Mouse (Mus musculus): ENCODE data around the gene Hspb3.

The Hspb3 gene

GRCm38 (mm10) chr13:113663151-113663779 is at the start of gene Hspb3:
TSS of gene Hspb3 (minus strand) at chr13:113663676.
- peak; percentile 97 to 98 for DNase-seq

DNA sequence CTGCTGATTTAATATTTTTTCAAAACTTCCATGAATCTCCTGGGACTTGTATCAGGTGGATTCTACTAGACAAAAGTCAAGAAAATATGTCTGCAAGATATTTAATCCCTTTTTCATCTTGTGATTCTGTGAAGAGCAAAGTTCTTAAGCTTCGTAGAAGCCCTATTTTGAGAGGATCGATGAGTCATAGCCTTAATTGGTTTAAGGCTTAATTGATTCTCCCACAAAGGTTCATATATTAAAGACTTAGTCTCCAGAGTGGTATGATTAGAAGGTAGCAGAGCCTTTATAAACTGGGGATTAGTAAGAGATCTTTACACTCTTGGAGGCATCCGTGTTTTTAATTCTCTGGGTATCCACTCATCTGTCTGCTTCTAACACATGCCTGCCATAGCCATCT is 49.7 kb upstream of the Hspb3 start:
- DNase-seq = no peak

DNA sequence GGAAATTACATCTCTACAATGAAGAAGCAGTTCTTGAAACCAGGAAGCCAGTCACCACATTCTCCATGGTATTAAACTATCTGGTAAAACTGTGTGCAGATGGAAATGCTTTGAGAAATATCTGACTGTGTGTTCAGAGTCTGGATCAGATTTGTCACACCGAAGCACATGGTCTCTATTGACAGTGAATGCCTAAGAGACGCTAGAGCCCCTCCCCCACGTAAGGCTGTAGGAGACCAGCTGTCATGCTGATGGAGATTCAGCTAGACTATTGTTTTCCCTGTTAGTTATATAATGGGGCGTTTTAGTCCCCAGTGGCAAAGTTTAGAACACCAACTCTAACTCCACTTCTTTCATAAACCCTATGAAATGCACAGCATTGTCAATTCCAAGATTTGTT is 42.7 kb upstream of the Hspb3 start:
- peak in 1 of 2 experiments; percentile 11 for DNase-seq

DNA sequence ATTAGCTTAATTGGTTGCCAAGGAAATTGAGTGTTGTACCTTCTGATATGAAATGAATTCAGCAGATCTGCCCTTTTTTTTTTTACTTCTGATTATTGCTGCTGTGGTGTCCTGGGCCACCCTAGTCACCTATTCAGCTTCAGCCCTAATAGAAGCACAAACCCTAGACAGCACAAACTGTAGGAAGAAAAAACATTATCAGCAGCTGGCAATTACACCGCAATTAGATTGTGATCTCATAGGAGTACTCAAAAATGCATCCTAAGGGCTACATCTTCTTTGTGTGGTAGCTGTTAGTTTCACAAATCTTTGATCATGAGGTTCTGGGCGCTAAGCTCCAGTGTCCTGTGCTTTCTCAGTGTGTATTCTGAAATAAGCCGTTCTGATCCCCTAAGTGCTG is 37.7 kb upstream of the Hspb3 start:
- no peak for DNase-seq

DNA sequence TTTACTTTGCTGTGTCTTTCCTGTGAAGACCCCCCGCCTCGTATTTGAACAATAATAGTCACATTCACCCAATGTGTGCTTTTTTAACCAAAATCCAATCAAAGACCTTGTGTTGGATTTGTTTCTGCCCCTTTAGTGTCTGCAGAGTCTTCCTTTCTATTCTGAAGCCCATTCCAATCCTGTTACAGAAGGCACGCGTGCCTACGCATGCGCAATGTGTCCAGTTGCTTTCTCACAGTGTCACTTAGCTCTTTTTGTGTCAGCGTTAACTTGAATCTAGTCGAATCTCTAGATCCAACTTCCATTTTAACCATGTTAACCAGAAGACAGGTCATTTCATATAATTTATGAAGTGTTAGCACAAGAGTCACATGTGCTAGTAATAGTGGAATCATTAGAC is 36.5 kb upstream of the Hspb3 start:
- no peak for DNase-seq

DNA sequence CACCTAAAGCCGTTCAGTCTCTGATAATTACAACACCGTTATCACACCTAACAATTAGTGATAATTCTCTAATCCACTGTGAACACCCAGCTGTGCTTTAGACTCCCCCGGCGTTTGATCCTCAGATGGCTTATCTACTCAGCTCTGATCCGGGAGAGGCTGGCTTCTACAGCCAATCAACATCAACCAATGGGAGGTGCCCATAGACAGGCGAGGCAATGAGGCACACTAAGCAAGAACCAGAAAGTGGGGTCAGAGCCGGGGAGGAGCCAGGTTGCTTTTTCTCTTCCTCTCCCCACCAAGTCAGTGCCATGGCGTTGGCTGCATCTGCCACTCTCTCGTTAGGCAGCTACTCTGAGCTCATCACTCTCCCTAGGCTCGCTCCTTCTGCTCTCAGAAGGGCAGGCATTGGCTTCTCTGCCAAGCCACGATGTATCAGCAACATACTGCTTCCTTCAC is 36.0 kb upstream of the Hspb3 start:
- DNase-seq = peak; percentile 9 to 19

DNA sequence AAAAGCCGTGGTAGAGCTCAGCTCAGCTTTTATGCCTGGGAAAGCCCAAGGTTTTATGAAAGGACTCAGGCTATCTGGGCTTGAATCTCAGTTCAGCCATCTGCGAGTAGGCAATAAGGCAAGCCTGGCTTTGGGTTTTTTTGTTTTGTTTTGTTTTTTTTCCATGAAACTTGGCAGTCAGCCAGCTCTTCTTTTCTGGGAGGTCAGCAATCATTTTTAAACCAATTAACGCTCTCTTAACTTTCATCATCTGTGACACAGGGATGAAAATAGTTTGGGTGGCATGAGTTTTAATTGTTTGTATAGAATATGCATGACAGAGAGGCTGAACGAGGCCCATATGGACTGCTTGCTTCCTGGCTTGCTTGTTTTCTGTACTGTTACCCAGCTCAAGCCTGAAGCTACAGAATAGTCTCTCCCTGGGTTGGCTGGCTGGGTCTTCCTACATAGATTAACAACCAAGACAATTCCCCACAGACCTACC is 33.4 kb upstream of the Hspb3 start:
- DNase-seq = peak; percentile 21 to 29

DNA sequence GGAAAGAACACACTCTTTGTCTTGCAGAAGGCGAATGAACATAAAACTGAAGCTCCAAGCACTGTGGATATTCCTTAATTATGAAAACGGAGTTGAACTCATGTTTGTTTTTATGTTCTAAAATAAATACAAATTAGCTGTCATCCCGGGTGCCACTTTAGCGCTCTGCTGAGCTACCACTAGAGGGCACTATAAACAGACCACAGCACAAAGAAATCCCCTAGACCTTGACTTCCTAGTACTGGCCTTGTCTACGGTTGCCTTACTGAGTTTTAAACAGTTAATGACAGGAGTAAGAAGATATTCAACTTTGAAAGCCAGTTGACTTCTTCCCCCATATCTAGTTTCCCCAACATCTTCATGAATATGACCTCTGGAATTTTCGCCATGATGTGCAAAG is 29.9 kb upstream of the Hspb3 start:
- peak; percentile 50 to 56 for DNase-seq

GRCm38 (mm10) chr13:113691644-113692043 is 28.2 kb upstream of the Hspb3 start:
- no peak for DNase-seq

GRCm38 (mm10) chr13:113689883-113690282 is 26.4 kb upstream of the Hspb3 start:
- no peak for DNase-seq

GRCm38 (mm10) chr13:113686691-113687121 is 23.2 kb upstream of the Hspb3 start:
- no peak for DNase-seq

DNA sequence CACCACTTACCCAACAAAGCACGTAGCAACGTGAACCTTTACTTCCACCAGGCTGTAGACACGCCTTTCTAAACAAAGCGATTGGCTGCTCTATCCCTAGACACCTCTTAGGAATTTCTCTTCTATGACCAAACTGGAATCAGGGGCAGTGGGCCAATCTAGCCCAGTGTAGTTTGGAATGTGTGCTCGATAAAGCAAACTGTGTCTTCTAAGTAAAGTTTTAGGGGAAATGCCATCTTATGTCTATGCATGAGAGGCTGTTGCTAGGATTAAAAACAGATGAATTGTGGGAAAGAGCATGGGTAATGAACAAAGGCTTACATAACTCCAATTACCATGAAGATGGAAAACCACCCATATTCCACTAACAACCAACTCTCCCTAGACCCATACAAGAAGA is 19.3 kb upstream of the Hspb3 start:
- DNase-seq = no peak

DNA sequence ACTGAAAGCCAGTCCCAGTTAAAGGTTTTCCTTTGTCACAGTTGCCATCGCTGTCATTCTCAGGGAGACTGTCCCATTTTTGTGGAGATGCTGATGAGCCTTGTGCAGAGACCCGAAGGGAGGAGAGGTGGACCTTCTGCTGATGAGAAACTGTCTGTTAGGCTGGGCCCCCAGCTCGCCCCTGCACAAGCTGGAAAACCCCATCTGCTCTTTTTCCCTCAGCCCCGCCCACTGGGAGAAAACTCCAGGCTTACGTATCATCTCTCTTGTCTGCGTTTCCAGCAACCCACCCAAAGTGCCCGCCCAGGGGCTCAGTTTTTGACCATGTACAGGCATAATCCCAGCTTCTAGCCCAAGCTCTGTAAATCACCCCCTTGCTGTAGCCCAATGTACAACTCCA is 17.2 kb upstream of the Hspb3 start:
- DNase-seq = no peak

- DNase-seq = peak; percentile 77 to 82
Measured at GRCm38 (mm10) chr13:113669459-113670077, 6.1 kb upstream of the Hspb3 start.

GRCm38 (mm10) chr13:113663883-113664282 is 407 bp upstream of the Hspb3 start:
- no peak for DNase-seq

DNA sequence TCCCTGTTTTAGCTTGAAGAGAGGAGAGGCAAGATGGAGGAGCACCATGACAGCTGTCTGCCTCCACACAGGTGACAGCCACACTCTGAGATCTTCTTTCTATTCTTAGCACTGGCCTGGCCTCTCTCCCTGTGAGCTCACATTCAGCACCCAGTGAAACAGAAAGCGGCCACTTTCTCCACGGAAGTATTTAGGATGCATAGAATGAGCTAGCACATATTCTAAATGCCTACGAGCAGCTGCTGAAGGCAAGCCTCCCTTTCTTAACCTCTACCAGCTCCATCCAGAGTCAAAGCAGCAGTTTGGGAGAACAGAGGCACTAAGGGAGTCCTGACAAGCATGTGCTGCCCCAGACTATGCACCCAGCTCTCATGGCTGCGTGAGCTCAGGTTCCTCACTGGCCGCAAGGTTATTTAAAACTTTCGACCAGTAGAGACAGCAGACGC is 1.6 kb downstream of the Hspb3 start:
- peak in 1 of 2 experiments; percentile 13 for DNase-seq

DNA sequence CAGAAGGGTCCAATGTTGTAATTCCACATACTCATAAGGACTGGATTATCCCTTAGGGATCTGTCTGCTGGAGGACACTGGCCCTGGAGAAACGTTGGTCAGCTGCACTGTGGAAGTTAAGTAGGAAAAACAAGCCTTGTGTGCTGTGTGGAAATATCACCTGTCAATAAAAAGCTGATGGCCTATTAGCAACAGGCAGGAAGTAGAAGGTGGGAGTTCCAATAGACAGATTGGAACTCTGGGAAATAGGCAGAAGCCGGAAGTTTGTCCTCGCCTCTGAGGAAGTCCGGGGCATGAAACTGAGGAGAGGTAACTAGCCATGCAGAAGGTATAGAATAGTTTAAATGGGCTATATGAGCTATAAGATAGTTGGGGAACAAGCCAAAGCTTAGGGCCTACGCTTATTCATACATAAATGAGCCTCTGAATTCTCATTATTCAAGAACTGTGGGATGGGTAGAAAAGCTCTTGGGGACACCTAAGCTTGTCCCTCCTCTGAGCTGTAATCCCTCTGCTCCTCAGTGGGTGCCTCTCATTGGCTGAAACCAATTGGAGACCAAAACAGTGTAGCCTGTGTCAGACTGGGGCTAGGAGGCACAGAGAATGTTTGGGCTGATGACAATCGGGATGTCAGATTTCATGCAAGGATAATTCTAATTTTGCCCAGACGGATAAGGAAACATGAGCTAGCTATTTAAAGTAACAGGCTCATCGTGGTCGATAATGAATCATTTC is 2.7 kb downstream of the Hspb3 start:
- DNase-seq = no peak

- DNase-seq = no peak
Measured at GRCm38 (mm10) chr13:113657204-113657603, 6.3 kb downstream of the Hspb3 start.

DNA sequence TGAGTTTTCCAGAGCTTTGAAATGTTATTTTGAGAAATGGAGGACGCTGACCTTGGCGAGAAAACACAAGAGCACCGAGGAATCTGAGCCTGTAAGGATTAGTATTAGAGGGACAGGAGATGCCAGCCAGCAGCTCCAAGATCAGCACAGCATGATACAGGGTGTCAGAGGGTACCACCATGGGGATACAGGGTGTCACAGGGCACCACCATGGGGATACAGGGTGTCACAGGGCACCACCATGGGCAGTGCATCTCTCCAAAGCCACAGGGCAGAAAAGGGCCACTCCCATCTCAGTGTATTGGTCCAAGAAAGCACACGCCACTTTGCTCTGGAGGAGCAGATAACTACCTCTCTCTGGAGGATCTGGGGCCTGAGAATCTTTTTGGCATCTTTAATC is 6.8 kb downstream of the Hspb3 start:
- DNase-seq = no peak

- no peak for DNase-seq
Measured at GRCm38 (mm10) chr13:113655511-113655910, 8.0 kb downstream of the Hspb3 start.

DNA sequence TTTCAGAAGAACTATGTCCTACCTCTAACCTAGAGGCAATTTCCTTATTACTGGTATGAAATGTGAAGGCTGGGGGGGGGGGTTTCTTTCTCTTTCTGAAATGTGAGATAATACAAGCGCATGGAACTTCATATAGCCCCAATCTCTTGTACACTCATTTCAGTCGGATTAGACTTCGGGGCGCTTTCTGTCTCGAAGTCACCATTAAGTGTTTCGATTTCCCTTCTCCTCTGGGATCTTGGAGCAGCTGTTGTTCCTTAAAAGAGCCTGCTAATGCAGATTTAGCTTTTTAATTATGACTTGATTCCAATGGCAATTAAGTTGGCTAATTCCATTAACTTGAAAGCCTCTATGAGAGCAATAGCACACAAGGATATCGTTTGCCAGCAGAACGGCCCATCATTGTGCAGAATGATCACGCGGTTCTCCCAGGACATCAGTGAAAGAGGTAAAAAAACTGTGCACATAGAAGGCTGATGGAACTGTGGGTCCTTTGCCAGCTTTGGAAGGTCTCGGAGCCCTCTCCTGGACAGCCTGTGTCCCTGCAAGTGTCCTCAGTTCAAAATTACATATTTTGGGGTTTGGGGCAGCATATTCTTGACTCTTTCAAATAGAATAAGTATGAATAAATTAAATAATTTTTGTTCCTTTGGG is 22.4 kb downstream of the Hspb3 start:
- DNase-seq = peak; percentile 35 to 59

- peak; percentile 43 to 58 for DNase-seq
Measured at GRCm38 (mm10) chr13:113638914-113639313, 24.6 kb downstream of the Hspb3 start.

DNA sequence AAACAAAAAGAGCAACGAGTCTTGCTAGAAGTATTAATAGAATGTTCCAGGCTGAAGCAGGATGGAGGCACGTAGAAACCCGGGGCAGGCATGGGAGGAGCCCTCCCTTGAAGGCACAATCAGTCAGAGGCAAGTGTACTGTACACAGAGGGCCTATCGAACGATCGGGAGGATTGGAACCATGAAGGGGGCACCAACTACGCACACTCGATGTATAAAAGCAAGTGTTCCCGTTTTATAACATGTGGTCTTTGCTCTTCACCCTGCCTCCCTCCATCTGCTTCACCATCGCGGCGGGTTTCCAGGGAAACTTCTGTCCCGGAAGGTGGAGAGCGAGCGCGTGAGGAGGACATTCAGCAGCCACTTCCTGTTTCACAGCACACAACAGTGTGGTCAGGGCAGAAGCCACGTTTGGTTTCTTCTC is 27.7 kb downstream of the Hspb3 start:
- no peak for DNase-seq

All from cerebellum, postnatal 14 days (tissue).